Mouse (Mus musculus) heart, postnatal 0 days (tissue): ENCODE measurements around the gene Hapln4.

Experiments
- CTCF ChIP-seq: IDR thresholded peaks from 2 replicates; pipeline ENCODE4 v1.5.1; 2016; ENCODE audit warnings: antibody characterized with exemption, control low read depth, low read depth
- EP300 ChIP-seq: IDR thresholded peaks from 2 replicates; pipeline ENCODE4 v1.6.1; 2016; ENCODE audit warnings: antibody characterized with exemption, low read depth

- TF ChIP-seq CTCF (no peak), EP300 (no peak)
Observed at GRCm38 (mm10) chr8:70139026-70139857, 56.0 kb downstream of the Hapln4 start, which contains the start of the genes Rfxank, Borcs8 and Mef2b.
